Mouse (Mus musculus): Measurements from ENCODE around the gene Lamtor2.

GRCm38 (mm10) chr3:88573810-88574209 lies 20.9 kb upstream of the Lamtor2 start:
- TF ChIP-seq CTCF (IDR thresholded peaks at IDR 0.05; ENCODE audit: low read depth, low read length) (no peak), POLR2A (IDR thresholded peaks at IDR 0.05; ENCODE audit: extremely low read depth, insufficient read depth, low read length) (no peak)

Data from liver, adult 2 months (tissue).